In genomic region chr8:79083461-79084358, GRCm38 (mm10) we compare ENCODE assay signal across 9 mouse cellular contexts. TPM values are rescaled to one million over a fixed set of nuclear protein-coding genes. Genes with fewer than 3 reads are reported as not detected.
DNase-seq lines count a peak whose midpoint lies in the region; ATAC-seq lines count a peak whose summit lies in the region.
"Had no signal": no experiment of that assay in that cellular context is flagged by ENCODE, and none has a peak within 500 bp of the region (broad histone marks: within the 10 kb centered on the region; RNA-seq: fewer than 3 reads in every experiment).

No protein-coding gene starts in this region.

- whole genome bisulfite sequencing in lung, embryonic 16.5 days, result 54% methylated on average over 18 of the region's 18 CpGs

- no peak overlapping the region for H3K4me2 ChIP-seq in lung, embryonic 16.5 days (ENCODE audit: low read depth, low read length)
- H3K4me2 ChIP-seq: embryonic facial prominence, embryonic 15.5 days; limb, embryonic 15.5 days had no signal

- peaks cover 27% of the 10 kb centered on the region for H3K4me1 ChIP-seq in lung, embryonic 16.5 days (replicated peaks; ENCODE audit: control insufficient read depth, insufficient read depth, low read length)

- no peak overlapping the region for H3K9ac ChIP-seq in lung, embryonic 16.5 days (ENCODE audit: low read length)
- H3K9ac ChIP-seq: embryonic facial prominence, embryonic 15.5 days; limb, embryonic 15.5 days had no signal

- no peak overlapping the region for H3K4me3 ChIP-seq in lung, embryonic 16.5 days (ENCODE audit: low read length)
- H3K4me3 ChIP-seq: embryonic facial prominence, embryonic 15.5 days; limb, embryonic 15.5 days had no signal

- ATAC-seq in lung, embryonic 16.5 days (ENCODE audit: low read depth), result peak; percentile 73
- no peak for ATAC-seq in megakaryocyte, adult 5-6 weeks (ENCODE audit: poor library complexity, severe bottlenecking)

- H3K9me3 ChIP-seq in lung, embryonic 16.5 days (ENCODE audit: control insufficient read depth, low read length), result no peaks in the 10 kb centered on the region
- H3K9me3 ChIP-seq: embryonic facial prominence, embryonic 15.5 days; limb, embryonic 15.5 days had no signal

- no peaks in the 10 kb centered on the region for H3K27me3 ChIP-seq in lung, embryonic 16.5 days (ENCODE audit: control insufficient read depth, insufficient read depth, low read depth, low read length)
- H3K27me3 ChIP-seq: embryonic facial prominence, embryonic 15.5 days; limb, embryonic 15.5 days had no signal

- DNase-seq in layer of hippocampus, postnatal 10 days (ENCODE audit: low spot score in 2 of 2), result peak; percentile 29 to 48
- no peak for DNase-seq in layer of hippocampus, adult 8-10 months (ENCODE audit: low spot score in 2 of 2)
- peak; percentile 47 to 55 for DNase-seq in adrenal gland, adult 18-20 months (ENCODE audit: low spot score in 2 of 2)
- peak; percentile 69 for DNase-seq in heart, adult 8-10 months (ENCODE audit: low spot score)
- DNase-seq in layer of hippocampus, adult 9-10 months (ENCODE audit: low spot score), result no peak

- no peaks in the 10 kb centered on the region for H3K36me3 ChIP-seq in lung, embryonic 16.5 days (ENCODE audit: control insufficient read depth, insufficient read depth, low read length)

- peak overlapping the region; percentile 66 for H3K27ac ChIP-seq in lung, embryonic 16.5 days (ENCODE audit: low read length)
- H3K27ac ChIP-seq: embryonic facial prominence, embryonic 15.5 days; limb, embryonic 15.5 days had no signal

RNA-seq across cellular contexts. Expression of gene Zfp827, which starts 55.5 kb away (rescaled TPM):
- total RNA-seq in layer of hippocampus, postnatal 10 days (2021), result 10 to 100 TPM; 23.2 to 24.2 TPM
- 10 to 100 TPM; 30.4 to 33.4 (median 32.7) TPM for total RNA-seq in layer of hippocampus, adult 8-10 months (2022)
- 1 to 10 TPM; 6.1 to 6.8 TPM for total RNA-seq in adrenal gland, adult 18-20 months (2021)
- total RNA-seq in heart, adult 8-10 months (2022), result 10 to 100 TPM; 10.7 to 16.7 (median 14.3) TPM
- polyA plus RNA-seq in lung, embryonic 16.5 days (2015; fragmentation: Nextera tagmentation; extraction: Ambion mirVana), result 5.5 and 6.6 TPM in 2 replicates
- total RNA-seq in megakaryocyte, adult 5-6 weeks (2015), result 0.16 and 0.91 TPM in 2 replicates
- 0.16 and 0.29 TPM in 2 replicates for total RNA-seq in megakaryocyte, adult 5-6 weeks (2017)

Comparison
In these comparisons a context has a peak if more than half of its experiments do, and no peak if none do; other contexts are left out.
1. DNase-seq: peak in layer of hippocampus, postnatal 10 days (2 of 2), adrenal gland, adult 18-20 months (2 of 2) and heart, adult 8-10 months (single experiment); none in layer of hippocampus, adult 8-10 months (0 of 2) and layer of hippocampus, adult 9-10 months (single experiment).